Mouse (Mus musculus): Measurements from ENCODE around the gene Gdpd5. TPM values are rescaled to one million over a fixed set of nuclear protein-coding genes. Genes with fewer than 3 reads are reported as not detected.
A peak's percentile ranks its signal among the peaks of the same experiment; 100 is the strongest.
"Not testable (repeated sequence)": the region's sequence is repeated elsewhere in the genome, so short reads cannot be mapped to it uniquely, and the experiment has no call there.

Gene Gdpd5
- total RNA-seq, 2 experiments from 2014 or later = 54.4 to 63.0 TPM

DNA sequence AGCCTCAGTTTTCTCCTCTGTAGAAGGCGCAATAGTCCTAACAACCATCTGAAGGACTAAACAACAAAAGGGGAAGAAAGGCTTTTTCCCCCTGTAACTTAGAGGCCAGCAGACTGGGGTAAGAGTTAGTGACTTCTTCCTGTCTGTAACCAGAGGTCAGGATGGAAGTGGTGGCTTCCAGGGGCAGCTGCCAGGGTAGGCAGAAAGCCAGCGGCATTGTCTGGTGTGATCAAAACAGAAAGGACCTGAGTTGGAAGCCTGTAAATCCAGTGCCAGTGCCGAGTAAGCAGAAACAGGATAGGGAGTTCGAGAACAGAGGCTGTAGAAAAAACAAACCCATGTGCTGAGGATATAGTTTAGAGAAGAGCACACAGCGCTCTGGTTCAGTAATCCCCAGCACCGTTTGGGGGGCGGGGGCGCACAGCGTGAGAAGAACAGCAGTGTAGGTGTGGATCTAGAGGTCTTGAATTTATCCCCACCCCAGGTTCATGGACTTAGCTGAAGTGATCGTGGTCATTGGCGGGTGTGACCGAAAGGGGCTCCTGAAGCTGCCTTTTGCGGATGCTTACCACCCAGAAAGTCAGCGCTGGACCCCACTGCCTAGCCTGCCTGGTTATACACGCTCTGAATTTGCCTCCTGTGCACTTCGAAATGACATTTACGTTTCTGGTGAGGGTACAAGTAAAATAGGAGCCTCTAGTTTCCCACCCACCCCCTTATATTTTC is 88.6 kb downstream of the Gdpd5 start:
- intact Hi-C loops (cut with DNase I) = no loop called here
- DNase-seq = peak; percentile 60

DNA sequence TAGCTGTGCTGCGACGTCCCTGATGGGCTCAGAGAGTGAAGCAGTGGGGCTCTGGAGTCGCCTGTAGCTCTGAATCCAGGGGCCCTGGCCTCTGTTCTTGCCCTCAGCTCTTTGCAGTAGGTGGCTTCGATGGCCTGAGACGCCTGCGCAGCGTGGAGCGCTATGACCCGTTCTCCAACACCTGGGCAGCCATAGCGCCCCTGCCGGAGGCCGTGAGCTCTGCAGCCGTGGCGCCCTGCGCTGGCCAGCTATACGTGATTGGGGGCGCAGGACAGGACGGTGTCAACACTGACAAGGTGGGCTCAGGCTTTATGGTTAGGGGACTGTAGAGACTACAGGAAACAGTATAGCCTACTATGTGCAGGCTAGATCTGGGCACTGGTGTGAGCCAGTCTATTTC is 90.4 kb downstream of the Gdpd5 start:
- DNase-seq = no peak
- intact Hi-C loops (cut with DNase I) = no loop called here

DNA sequence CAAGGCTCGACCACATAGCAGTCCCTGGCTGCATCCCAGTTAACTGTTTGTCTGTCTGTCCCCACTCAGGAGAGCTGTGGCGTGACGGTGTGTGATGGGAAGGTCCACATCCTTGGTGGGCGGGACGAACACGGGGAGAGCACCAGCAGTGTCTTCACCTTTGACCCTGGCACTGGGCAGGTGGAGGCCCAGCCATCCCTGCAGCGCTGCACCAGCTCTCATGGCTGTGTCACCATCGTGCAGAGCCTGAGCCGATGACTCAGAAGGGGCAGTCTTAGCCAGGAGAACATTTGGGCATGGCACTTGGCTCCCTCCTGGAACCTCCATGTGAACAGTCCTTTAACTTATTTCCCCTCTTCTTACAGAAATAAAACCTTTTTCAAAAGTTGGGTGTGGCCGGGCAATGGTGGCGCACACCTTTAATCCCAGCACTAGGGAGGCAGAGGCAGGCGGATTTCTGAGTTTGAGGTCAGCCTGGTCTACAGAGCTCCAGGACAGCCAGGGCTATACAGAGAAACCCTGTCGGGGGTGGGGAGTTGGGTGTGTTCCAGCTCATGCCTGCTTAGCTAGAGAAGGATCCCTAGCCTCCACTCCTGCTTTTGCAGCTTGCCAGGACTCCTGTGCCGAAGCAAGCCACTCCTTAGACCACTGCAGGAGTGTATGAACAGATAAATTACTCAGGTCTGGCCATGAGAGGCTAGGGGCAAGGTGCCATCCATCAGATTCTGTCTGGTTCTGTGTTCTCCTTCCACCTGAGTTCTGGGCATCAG is 92.6 kb downstream of the Gdpd5 start:
- peak; percentile 47 for DNase-seq
- intact Hi-C loops (cut with DNase I) = no loop called here

DNA sequence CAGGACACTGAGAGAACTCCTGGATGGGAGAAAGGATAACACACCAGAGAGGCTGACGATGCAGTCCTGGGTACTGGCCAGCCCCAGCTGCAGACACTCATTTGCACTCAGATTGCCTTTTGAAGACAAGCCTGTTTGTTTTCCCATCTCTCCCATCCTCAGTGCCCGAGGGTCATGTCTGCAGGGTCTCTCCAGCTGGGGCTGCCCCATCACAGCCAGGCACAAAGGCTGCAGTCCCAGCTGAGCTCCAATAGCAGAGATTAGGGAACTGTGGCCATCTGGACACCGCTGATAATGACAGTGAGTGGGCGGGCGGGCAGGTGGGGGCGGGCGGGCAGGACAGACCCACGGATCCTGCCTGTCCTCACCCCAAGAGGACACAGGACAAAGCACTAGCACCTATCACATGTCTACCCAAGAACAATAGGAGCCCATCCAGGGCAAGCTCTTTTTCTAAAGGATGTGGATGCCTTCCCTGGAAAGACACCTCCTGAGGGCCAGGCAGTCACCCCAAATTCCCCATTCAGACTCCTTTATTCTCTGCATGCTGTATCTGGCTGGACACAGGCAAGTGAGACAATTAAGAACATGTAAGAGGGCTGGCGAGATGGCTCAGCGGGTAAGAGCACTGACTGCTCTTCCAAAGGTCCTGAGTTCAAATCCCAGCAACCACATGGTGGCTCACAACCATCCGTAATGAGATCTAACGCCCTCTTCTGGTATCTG is 93.8 kb downstream of the Gdpd5 start:
- intact Hi-C loops (cut with DNase I) = no loop called here
- DNase-seq = peak; percentile 53

DNA sequence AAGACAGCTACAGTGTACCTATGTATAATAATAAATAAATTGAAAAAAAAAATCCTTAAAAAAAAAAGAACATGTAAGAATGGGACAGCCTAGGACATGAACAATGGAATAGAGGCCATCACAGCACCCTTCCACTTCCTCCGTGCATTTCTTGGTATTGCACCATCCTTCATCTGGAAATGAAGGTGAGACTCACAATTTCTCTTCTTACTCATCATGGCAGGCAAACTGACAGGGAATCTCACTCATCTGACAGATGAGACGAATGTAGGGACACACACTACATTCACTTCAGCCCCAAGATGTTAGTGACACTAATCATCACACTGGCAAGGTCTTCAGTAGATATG is 94.3 kb downstream of the Gdpd5 start:
- intact Hi-C loops (cut with DNase I) = no loop called here
- DNase-seq = no peak

DNA sequence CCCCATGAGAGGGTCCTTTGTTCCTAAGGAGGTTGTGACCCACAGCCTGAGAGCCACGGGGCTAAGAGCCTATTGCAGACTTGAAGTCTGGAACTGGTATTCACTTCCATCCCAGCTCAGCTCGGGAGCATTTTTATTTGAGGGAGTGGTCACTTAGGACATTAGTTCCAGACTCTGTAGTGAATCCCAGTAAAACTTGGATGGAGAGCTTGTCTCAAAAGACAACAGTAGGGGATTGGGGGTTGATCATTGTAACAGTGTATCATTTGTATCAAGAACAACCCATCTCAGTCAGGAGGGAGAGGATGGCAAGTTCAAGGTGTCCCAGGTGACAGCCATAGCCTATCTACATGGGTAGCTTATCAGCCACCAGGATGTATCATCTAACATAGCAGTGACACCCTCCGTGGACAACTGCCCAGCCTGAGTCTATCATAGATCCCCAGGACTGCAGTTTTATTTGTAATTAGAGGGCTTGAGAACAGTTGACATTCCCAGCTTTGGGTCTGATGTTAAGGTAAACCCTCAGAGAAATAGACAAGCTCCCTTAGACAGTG is 95.4 kb downstream of the Gdpd5 start:
- DNase-seq = no peak
- intact Hi-C loops (cut with DNase I) = no loop called here

DNA sequence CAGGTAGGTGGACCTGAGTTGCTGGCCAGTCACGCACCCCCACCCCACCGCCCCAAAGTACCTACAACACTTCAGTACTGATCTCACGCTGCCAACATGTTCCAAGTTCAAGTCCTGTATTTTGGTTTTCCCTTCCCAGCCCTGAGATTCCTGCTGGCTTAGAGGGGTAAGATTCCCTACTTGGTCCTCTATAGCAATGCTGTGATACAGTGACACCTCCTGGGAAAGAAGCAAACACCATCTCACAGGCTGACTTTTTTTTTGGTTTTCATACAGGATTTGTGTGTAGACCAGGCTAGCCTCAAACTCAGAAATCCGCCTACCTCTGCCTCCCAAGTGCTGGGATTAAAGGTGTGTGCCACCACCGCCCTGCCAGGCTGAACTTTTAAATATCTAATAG is 96.0 kb downstream of the Gdpd5 start:
- no peak for DNase-seq
- intact Hi-C loops (cut with DNase I) = no loop called here

DNA sequence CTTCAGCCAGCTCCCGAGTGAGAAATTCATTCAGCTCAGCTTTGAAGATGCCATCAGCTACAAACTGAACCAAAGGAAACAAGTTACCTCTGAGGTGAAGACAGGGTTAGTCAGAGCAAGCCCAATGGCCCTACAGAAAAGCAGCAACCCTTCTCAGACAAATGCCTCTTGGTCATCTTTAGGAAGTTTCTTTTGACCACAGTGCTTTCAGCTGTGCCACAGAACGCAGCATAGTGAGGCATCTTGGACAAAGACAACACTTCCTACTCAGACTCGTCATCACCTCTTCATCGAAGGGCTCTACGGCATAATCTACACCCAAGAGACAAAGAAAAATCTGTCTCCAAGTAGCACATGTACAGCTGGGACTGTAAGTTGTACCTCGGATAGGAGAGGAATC is 101.4 kb downstream of the Gdpd5 start:
- intact Hi-C loops (cut with DNase I) = no loop called here
- no peak for DNase-seq

DNA sequence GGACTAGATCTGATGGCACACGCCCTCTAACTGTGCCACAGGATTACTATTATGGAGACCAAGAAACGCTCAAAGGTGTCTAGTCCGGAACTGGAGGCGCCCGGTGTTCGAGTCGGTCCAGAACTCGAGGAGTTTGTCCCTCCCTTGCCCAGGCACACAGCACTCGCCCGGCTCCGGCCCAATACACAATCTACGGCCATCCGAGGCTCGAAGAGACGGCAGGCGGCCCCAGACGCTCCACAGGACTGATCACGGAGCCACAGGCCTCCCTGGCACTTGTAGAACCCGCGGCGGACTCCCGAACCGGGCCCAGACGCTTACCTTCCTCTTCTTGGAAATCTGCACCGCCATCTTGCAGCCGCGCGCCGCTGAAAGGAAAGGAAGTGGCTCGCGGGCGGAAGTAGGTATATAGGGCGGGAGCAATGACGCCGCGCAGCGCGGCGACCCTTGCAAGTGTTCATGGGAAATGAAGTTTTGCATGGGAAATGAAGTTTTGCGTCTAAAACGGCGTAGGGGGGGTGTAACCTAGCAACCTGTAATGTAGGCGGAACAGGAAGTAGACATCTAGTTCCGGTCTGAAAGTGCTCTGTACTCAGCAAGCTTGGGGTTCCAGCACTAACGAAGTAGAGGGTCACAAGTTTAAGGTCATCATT is 102.2 kb downstream of the Gdpd5 start, which contains the start of gene Rps3:
TSS of gene Rps3 (minus strand) at position 468 of the 653 bp plus-strand sequence.
- peak; percentile 93 for DNase-seq
- intact Hi-C loops (cut with DNase I) = no loop called here

DNA sequence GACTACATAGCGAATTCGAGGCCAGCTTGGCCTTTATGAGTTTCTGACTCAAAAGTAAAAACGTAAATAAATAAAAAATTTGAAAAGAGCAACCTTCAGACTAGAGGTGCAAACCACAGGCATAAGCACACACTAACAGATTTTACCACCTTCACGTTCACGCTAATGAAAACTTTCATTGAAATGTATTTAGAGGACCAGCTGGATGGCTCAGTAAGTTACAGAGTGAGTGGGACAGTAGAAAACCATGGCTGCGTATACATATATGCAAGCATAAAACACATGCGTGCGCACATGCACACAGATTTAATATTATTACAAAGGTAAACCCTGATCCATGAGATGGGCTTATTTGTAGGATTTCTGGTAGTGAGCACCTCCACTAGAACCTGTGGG is 102.7 kb downstream of the Gdpd5 start:
- no peak for DNase-seq
- intact Hi-C loops (cut with DNase I) = no loop called here

DNA sequence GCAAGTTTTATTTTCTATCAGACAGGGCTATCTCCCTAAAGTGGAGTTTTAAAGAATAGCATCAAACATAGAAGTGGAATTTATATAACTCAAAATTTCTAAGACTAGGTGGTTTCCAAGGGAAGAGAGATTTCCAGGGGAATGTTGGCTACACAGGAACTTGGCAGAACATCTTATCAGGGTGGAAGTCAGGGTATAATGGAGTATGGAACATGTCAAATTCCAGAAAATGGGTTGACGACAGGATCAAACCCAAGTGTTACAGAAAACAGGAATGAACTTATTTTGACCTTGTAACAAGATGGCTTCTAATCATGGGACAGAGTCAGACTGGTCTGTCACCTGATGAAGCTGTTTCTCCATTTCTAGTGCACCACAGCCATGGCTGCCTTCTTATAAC is 103.5 kb downstream of the Gdpd5 start:
- DNase-seq = no peak
- intact Hi-C loops (cut with DNase I) = no loop called here

DNA sequence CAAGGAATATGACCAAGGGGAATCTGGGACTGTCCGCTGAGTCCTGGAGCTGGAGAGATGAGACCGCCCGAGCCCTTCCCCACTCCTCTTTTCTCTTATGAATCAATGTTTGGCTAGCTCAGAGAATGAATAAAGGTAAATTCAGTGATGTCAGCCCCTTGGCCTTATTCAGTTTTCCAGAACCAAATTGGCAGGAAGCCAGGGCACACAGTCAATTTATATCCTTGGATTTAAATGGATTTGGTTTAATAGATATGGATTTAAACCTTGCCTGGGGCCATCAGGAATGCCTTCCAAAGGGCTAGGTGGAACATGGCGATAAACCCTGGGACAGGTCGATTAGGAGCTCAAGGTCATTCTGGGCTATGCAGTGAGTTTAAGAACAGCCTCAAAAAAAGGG is 108.5 kb downstream of the Gdpd5 start:
- intact Hi-C loops (cut with DNase I) = no loop called here
- no peak for DNase-seq

DNA sequence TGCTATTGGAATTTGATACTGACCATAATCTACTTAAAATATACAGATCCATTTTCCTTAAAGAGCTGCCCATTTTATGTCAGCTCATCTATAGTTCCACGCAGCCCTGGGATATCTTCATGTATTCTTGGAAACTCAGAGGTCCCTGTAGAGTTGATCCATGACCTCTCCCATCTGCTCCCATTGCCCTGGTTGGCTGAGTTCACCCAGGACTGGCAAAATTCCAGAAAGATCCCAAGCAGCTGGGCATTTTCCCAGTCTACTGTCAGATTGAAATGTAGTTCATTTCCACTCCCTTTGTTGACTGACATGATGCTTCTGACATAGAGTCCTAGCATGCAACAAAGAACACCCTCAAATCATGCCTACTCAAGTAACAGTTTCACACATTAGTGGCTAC is 117.9 kb downstream of the Gdpd5 start:
- DNase-seq = peak; percentile 62
- intact Hi-C loops (cut with DNase I) = no loop called here

DNA sequence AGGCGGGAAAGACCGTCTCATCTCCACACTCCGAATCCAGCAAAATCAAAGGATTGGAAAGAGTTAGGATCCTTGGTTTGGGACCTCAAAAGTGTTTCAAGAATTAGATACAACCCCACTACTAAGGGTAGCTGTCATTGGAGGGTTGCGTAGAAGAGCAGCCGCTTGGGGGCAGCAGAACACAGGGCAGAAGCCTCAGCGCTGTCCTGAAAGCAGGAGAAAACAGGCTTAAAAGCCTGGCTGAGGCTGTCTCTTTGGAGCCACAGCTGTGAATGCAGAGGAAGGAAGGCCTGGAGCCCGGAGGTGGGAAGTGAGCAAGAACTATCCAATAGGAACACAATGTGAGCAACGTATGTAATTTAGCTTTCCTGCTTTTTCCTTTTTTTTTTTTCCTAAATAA is 119.0 kb downstream of the Gdpd5 start:
- intact Hi-C loops (cut with DNase I) = loop anchor here (2.0 to 5.0 kb wide), 2 partner anchors 91 to 297 kb away; no protein-coding TSS in a partner anchor
- DNase-seq = peak; percentile 84

DNA sequence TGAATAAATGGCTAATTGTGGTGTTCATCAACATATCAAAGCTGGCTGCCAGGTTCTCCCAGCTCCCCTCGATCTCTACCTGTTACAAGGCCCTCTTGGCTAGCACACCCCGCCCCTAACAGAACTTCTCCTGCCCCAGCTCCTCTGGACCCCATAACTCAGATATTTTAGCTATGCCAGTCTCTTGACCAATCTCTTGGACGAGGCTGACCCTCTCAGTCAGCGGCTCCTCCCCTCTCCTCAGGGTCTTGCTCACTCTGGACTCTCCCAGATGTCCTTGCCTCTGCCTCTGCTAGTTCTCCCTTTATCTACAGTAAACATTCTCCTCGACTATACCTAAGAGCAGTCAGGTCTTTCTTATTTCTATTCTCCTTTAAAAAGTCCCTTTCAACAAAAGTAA is 119.4 kb downstream of the Gdpd5 start:
- intact Hi-C loops (cut with DNase I) = loop anchor here (2.0 to 5.0 kb wide), 2 partner anchors 90 to 297 kb away; no protein-coding TSS in a partner anchor
- no peak for DNase-seq

DNA sequence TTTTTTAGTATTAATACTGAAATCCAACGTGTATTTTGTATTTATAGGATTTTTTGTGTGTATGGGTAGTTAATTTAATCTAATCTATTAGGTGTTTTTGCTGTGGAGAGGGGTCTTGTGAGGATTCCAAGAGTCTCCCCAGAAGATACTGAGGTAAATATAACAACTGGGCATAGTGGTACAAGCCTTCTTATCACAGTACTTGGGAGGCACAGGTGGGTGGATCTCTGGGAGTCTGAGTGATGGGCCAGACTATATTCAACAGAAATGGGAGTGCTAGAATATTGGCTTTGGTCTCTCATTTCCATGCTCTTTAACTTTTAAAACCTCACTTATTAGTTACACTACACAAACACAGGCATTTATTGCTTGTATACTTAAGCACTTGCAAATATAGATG is 119.9 kb downstream of the Gdpd5 start:
- intact Hi-C loops (cut with DNase I) = loop anchor here (2.0 to 5.0 kb wide), 2 partner anchors 90 to 296 kb away; no protein-coding TSS in a partner anchor
- no peak for DNase-seq

DNA sequence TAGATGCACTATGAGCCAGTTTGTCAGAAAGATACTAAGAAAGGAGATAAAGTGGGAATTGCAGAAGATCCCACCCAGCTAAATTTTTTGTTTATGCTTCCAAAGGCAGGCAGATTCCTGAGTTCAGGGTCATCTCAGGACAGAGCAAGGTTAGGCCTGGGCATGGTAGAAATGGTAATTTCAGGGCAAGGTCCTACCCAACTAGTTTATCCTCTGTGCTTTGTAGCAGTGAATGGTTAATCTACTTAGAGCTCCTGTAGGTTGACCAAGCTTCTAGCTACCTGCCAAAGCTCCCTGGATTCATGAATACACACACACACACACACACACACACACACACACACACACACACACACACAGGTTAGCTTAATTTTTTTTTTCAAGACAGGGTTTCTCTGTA is 123.3 kb downstream of the Gdpd5 start:
- intact Hi-C loops (cut with DNase I) = loop anchor here (5.0 kb wide), 1 partner anchor 293 kb away; no protein-coding TSS in a partner anchor
- DNase-seq = no peak

DNA sequence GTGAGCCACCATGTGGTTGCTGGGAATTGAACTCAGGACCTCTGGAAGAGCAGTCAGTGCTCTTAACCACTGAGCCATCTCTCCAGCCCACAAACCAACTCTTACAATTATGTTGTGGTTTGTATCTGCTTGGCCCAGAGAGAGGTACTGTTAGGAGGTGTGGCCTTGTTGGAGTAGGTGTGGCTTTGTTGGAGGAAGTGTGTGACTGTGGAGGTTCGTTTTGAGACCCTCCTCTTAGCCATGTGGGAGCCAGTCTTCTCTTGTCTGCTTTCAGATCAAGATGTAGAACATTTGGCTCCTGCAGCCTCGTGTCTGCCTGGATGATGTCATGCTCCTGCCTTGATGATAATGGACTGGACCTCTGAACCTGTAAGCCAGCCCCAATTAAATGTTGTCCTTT is 127.0 kb downstream of the Gdpd5 start:
- intact Hi-C loops (cut with DNase I) = not testable (repeated sequence)

DNA sequence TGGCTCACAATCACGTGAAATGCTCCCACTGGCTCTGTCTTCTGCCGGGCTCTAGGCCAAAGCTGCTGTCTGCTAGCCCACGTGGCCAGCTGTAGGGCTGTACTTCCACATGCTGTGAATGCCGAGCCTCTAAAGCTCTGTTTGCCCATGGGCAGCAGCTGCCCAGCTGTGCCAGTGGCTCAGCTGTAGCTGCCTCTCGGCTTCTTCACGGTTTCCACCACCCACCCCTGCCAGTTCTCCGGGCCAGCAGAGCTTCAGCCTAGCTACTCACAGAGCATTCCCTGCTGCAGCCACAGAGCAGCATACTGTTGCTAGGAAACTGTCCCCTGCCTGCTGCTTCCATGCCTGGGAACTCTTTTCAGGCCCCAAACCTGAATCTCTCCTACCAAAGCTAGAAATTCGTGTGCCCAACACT is 128.9 kb downstream of the Gdpd5 start:
- DNase-seq = peak; percentile 66
- intact Hi-C loops (cut with DNase I) = no loop called here

More for the DNA sequence above, 127.0 kb downstream of the Gdpd5 start:
- DNase-seq = not testable (repeated sequence)

Measured in left cerebral cortex, postnatal 4 days (tissue).